Mouse (Mus musculus) spleen, adult 2 months (tissue): ENCODE data around the gene Uchl3. TPM values are rescaled to one million over a fixed set of nuclear protein-coding genes. Genes with fewer than 3 reads are reported as not detected.
A peak's percentile ranks its signal among the peaks of the same experiment; 100 is the strongest.

Experiments used
- DNase-seq, 2 experiments: peaks; one replicate each; pipeline versions ENCODE4 v3.0.0 to v3.0.0-alpha.2; 2012 to 2021; ENCODE audit warnings: low spot score in 2 of 2, low read depth in 1 of 2
- H3K27ac ChIP-seq: fragments of 200-500 bp; 2 replicates; pipeline ENCODE4 v1.5.1; 2012; ENCODE audit warnings: low read length, inconsistent platforms; ENCODE audit not compliant: insufficient read depth
- H3K27me3 ChIP-seq: fragments of 200-500 bp; 2 replicates; pipeline ENCODE4 v1.6.1; 2012; ENCODE audit warnings: mild to moderate bottlenecking, moderate library complexity, low read length, inconsistent platforms; ENCODE audit not compliant: control insufficient read depth, insufficient read depth
- H3K36me3 ChIP-seq: fragments of 200-500 bp; 2 replicates; pipeline ENCODE4 v1.6.1; 2012; ENCODE audit warnings: mild to moderate bottlenecking, low read length, inconsistent platforms; ENCODE audit not compliant: control insufficient read depth, insufficient read depth
- H3K4me1 ChIP-seq: fragments of 200-500 bp; 2 replicates; pipeline ENCODE4 v1.6.1; 2011; ENCODE audit warnings: inconsistent platforms; ENCODE audit not compliant: control insufficient read depth, insufficient read depth, insufficient read length
- H3K4me3 ChIP-seq: fragments of 200-500 bp; 2 replicates; pipeline ENCODE4 v1.5.1; 2011; ENCODE audit warnings: mild to moderate bottlenecking, inconsistent platforms; ENCODE audit not compliant: insufficient read depth, insufficient read length; ENCODE audit errors: extremely low read depth
- CTCF ChIP-seq: fragments of 200-500 bp; IDR thresholded peaks from 2 replicates; pipeline ENCODE4 v1.5.1; 2011; ENCODE audit warnings: mild to moderate bottlenecking, inconsistent platforms; ENCODE audit not compliant: insufficient read depth, insufficient read length, insufficient replicate concordance; ENCODE audit errors: extremely low read depth
- POLR2A ChIP-seq: fragments of 200-500 bp; IDR thresholded peaks from 2 replicates; pipeline ENCODE4 v1.6.1; 2011; ENCODE audit warnings: low read depth, low read length, inconsistent platforms
- WGBS: fragments of 180-500 bp; shearing (Covaris S2); methylation state at CpG from one replicate; pipeline ENCODE4 v1.1.7; 2018; 5-methylcytosine and 5-hydroxymethylcytosine counted together
- polyA plus RNA-seq: library from polyadenylated mRNA; depleted of rRNA; stranded (reverse); fragments of >200 nt; gene quantifications from 2 replicates; pipeline ENCODE4 v1.2.3, GENCODE M21; 2012

Gene Uchl3
- polyA plus RNA-seq, 1 experiment: 15.3 TPM

- Histone ChIP-seq H3K36me3 (no peaks in the 10 kb centered on the region), H3K4me1 (peaks cover 5% of the 10 kb centered on the region; the same call in 1 of the 2 replicates), H3K4me3 (no peak overlapping the region), H3K27ac (no peak overlapping the region), H3K27me3 (peaks cover 6% of the 10 kb centered on the region)
- WGBS: 84% methylated on average over 1 of the region's 1 CpGs
- TF ChIP-seq POLR2A (no peak), CTCF (no peak)
- DNase-seq: no peak
Observed at GRCm38 (mm10) chr14:101613206-101613605, 40.6 kb upstream of the Uchl3 start.

GRCm38 (mm10) chr14:101616178-101616577 lies 37.6 kb upstream of the Uchl3 start:
- H3K4me3 ChIP-seq: no peak overlapping the region
- H3K27ac ChIP-seq: no peak overlapping the region
- H3K27me3 ChIP-seq: no peaks in the 10 kb centered on the region
- H3K36me3 ChIP-seq: no peaks in the 10 kb centered on the region
- WGBS: 36% methylated on average over 9 of the region's 9 CpGs
- TF ChIP-seq CTCF (no peak), POLR2A (no peak)
- H3K4me1 ChIP-seq: no peaks in the 10 kb centered on the region
- no peak for DNase-seq

- no peaks in the 10 kb centered on the region for H3K4me1 ChIP-seq
- WGBS: 85% methylated on average over 5 of the region's 5 CpGs
- no peaks in the 10 kb centered on the region for H3K36me3 ChIP-seq
- H3K27me3 ChIP-seq: no peaks in the 10 kb centered on the region
- no peak overlapping the region for H3K4me3 ChIP-seq
- TF ChIP-seq POLR2A (no peak), CTCF (no peak)
- no peak for DNase-seq
- H3K27ac ChIP-seq: no peak overlapping the region
Observed at GRCm38 (mm10) chr14:101617680-101618079, 36.1 kb upstream of the Uchl3 start.

GRCm38 (mm10) chr14:101630548-101630947 lies 23.2 kb upstream of the Uchl3 start:
- no peak overlapping the region for H3K27ac ChIP-seq
- no peak overlapping the region for H3K4me3 ChIP-seq
- no peaks in the 10 kb centered on the region for H3K4me1 ChIP-seq
- peaks cover 13% of the 10 kb centered on the region for H3K36me3 ChIP-seq
- WGBS: 63% methylated on average over 2 of the region's 2 CpGs
- H3K27me3 ChIP-seq: no peaks in the 10 kb centered on the region
- no peak for DNase-seq
- TF ChIP-seq CTCF: no peak
- TF ChIP-seq POLR2A: no peak

- TF ChIP-seq POLR2A (no peak), CTCF (no peak)
- Histone ChIP-seq H3K27me3 (no peaks in the 10 kb centered on the region), H3K36me3 (peaks cover 16% of the 10 kb centered on the region), H3K4me1 (peaks cover 2% of the 10 kb centered on the region; the same call in 1 of the 2 replicates), H3K4me3 (no peak overlapping the region), H3K27ac (no peak overlapping the region)
- DNase-seq: no peak
- 96% methylated on average over 1 of the region's 1 CpGs for WGBS
Observed at GRCm38 (mm10) chr14:101635765-101636164, 18.0 kb upstream of the Uchl3 start.

- TF ChIP-seq POLR2A: no peak
- TF ChIP-seq CTCF: no peak
- DNase-seq: no peak
- Histone ChIP-seq H3K4me3 (no peak overlapping the region), H3K4me1 (peaks cover 2% of the 10 kb centered on the region; the same call in 1 of the 2 replicates), H3K36me3 (peaks cover 14% of the 10 kb centered on the region), H3K27ac (no peak overlapping the region), H3K27me3 (no peaks in the 10 kb centered on the region)
- WGBS: 95% methylated on average over 6 of the region's 6 CpGs
Observed at GRCm38 (mm10) chr14:101637381-101637780, 16.4 kb upstream of the Uchl3 start.

- peak; percentile 87 to 88 for DNase-seq
- TF ChIP-seq POLR2A (peak; percentile 80), CTCF (no peak)
- Histone ChIP-seq H3K4me1 (peaks cover 2% of the 10 kb centered on the region; the same call in 1 of the 2 replicates), H3K27me3 (no peaks in the 10 kb centered on the region), H3K4me3 (peak within 1 kb of the TSS; percentile 89), H3K27ac (peak within 1 kb of the TSS; percentile 77), H3K36me3 (peaks cover 4% of the 10 kb centered on the region; the same call in 1 of the 2 replicates)
- under 1% methylated on average over 39 of the region's 39 CpGs for WGBS
Observed at GRCm38 (mm10) chr14:101640153-101640843, 13.5 kb upstream of the Uchl3 start, which contains the start of gene Commd6. Gene Commd6 (minus strand): TSS chr14:101640686.
